Mouse (Mus musculus): Measurements from ENCODE around the gene Ndufa7.
"Not testable (repeated sequence)": the region's sequence is repeated elsewhere in the genome, so short reads cannot be mapped to it uniquely, and the experiment has no call there.

The Ndufa7 gene

GRCm38 (mm10) chr17:33875797-33876196 lies 51.4 kb downstream of the Ndufa7 start:
- DNase-seq (ENCODE audit: low read depth, low spot score), result not testable (repeated sequence)

- DNase-seq (ENCODE audit: low read depth, low spot score), result not testable (repeated sequence)
These were observed 59.9 kb downstream of the Ndufa7 start for GRCm38 (mm10) chr17:33884320-33884719.

GRCm38 (mm10) chr17:33887802-33888201 lies 63.4 kb downstream of the Ndufa7 start:
- not testable (repeated sequence) for DNase-seq (ENCODE audit: low read depth, low spot score)
